Mouse (Mus musculus) G1E (cell line): Measurements from ENCODE around the gene Dram2. TPM values are rescaled to one million over a fixed set of nuclear protein-coding genes. Genes with fewer than 3 reads are reported as not detected.

ENCODE experiments used
- ATAC-seq: 2 replicates; pipeline ENCODE4 v1.8.0; 2016; ENCODE audit warnings: mild to moderate bottlenecking; ENCODE audit not compliant: insufficient number of reproducible peaks, poor library complexity, low FRiP score, severe bottlenecking; ENCODE audit errors: extremely low read depth
- DNase-seq: peaks from one replicate; pipeline ENCODE4 v3.0.0; 2012; ENCODE audit warnings: low spot score
- H3K27me3 ChIP-seq: 2 replicates; pipeline ENCODE4 v1.6.1; 2012; ENCODE audit warnings: mild to moderate bottlenecking, low read length, inconsistent platforms; ENCODE audit not compliant: insufficient read depth
- H3K36me3 ChIP-seq: replicated peaks from 2 replicates; pipeline ENCODE3; 2012; ENCODE audit warnings: mild to moderate bottlenecking, inconsistent platforms
- H3K4me1 ChIP-seq: 2 replicates; pipeline ENCODE4 v1.6.1; 2012; ENCODE audit warnings: low read depth, low read length, inconsistent platforms, mixed read lengths; ENCODE audit not compliant: insufficient read depth
- H3K4me3 ChIP-seq: 2 replicates; pipeline ENCODE4 v1.5.1; 2012; ENCODE audit warnings: low read depth, mild to moderate bottlenecking, inconsistent platforms, low read length, moderate library complexity, mixed read lengths
- H3K9me3 ChIP-seq: replicated peaks from 2 replicates; pipeline ENCODE4 v1.6.1; 2012; ENCODE audit warnings: inconsistent platforms
- CTCF ChIP-seq: IDR thresholded peaks from 2 replicates; pipeline ENCODE4 v1.5.1; 2012; ENCODE audit warnings: low read depth, low read length, inconsistent platforms, mixed read lengths
- GATA1 ChIP-seq: IDR thresholded peaks from 2 replicates; pipeline ENCODE4 v1.6.1; 2012; ENCODE audit warnings: borderline replicate concordance, low read length, inconsistent platforms, mixed read lengths
- GATA2 ChIP-seq: IDR thresholded peaks from 2 replicates; pipeline ENCODE4 v1.6.1; 2012; ENCODE audit warnings: low read depth, low read length, inconsistent platforms, borderline replicate concordance
- POLR2AphosphoS5 ChIP-seq: IDR thresholded peaks from 2 replicates; pipeline ENCODE4 v1.6.1; 2012; ENCODE audit warnings: low read depth, low read length, inconsistent platforms; ENCODE audit not compliant: insufficient replicate concordance
- TAL1 ChIP-seq: conservative IDR thresholded peaks from 2 replicates; pipeline ENCODE4 v1.6.1; 2012; ENCODE audit warnings: low read depth, low read length, inconsistent platforms, mixed read lengths
- polyA plus RNA-seq: library from polyadenylated mRNA; stranded (reverse); fragments of >175 nt; gene quantifications from 2 replicates; pipeline ENCODE4 v1.2.3, GENCODE M21; 2012
- total RNA-seq, 2 experiments: library from RNA; stranded (forward) in 1 of 2; stranded (reverse) in 1 of 2; fragments of 200-1000 nt in 1 of 2; fragments of >200 nt in 1 of 2; fragmentation: Nextera tagmentation in 1 of 2; gene quantifications; 2 replicates each; pipeline ENCODE4 v1.2.3; 2014 to 2017

Dram2 gene
- total and polyA plus RNA-seq, 3 experiments: 1.1 to 47.2 (median 29.2) TPM

- ATAC-seq: no peak
- no peaks in the 10 kb centered on the region for H3K9me3 ChIP-seq
- no peak overlapping the region for H3K4me3 ChIP-seq
- H3K36me3 ChIP-seq: peaks cover 7% of the 10 kb centered on the region
- no peaks in the 10 kb centered on the region for H3K27me3 ChIP-seq
- no peaks in the 10 kb centered on the region for H3K4me1 ChIP-seq
- TF ChIP-seq TAL1 (no peak), GATA1 (no peak), CTCF (no peak), POLR2AphosphoS5 (no peak), GATA2 (no peak)
- DNase-seq: no peak
Measured at GRCm38 (mm10) chr3:106526411-106526810, 21.2 kb upstream of the Dram2 start.

DNA sequence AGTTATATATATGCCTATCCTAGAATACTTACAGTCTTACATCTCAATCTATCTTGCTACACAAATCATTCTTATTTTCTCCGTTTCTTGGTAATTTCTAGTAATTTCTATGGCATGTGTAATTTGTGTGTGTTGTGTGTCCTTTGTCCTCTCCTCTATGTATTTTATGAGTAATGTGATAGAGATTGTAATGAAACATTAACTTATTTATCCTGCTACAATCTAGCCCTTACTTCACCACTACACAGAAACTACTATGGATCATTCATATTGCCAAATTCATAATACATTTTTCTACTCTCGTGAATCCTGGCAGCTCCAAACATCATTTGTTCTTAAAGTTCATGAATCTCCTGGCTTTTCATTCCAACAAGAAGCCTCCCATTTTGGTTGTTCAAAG is 19.6 kb upstream of the Dram2 start:
- Histone ChIP-seq H3K4me3 (no peak overlapping the region), H3K9me3 (no peaks in the 10 kb centered on the region), H3K27me3 (no peaks in the 10 kb centered on the region), H3K4me1 (no peaks in the 10 kb centered on the region), H3K36me3 (peaks cover 11% of the 10 kb centered on the region)
- DNase-seq (no peak), ATAC-seq (no peak)
- no peak for TF ChIP-seq POLR2AphosphoS5
- no peak for TF ChIP-seq GATA2
- no peak for TF ChIP-seq CTCF
- no peak for TF ChIP-seq TAL1
- TF ChIP-seq GATA1: no peak

GRCm38 (mm10) chr3:106533277-106533676 is 14.3 kb upstream of the Dram2 start:
- H3K4me3 ChIP-seq: no peak overlapping the region
- H3K9me3 ChIP-seq: no peaks in the 10 kb centered on the region
- peaks cover 23% of the 10 kb centered on the region for H3K36me3 ChIP-seq
- TF ChIP-seq TAL1 (no peak), CTCF (no peak), GATA1 (no peak), POLR2AphosphoS5 (no peak), GATA2 (no peak)
- no peak for ATAC-seq
- H3K27me3 ChIP-seq: no peaks in the 10 kb centered on the region
- no peak for DNase-seq
- peaks cover 3% of the 10 kb centered on the region; the same call in 1 of the 2 replicates for H3K4me1 ChIP-seq

- TF ChIP-seq GATA2 (no peak), CTCF (no peak), TAL1 (no peak), POLR2AphosphoS5 (no peak), GATA1 (no peak)
- ATAC-seq (no peak), DNase-seq (no peak)
- no peaks in the 10 kb centered on the region for H3K27me3 ChIP-seq
- H3K9me3 ChIP-seq: no peaks in the 10 kb centered on the region
- H3K36me3 ChIP-seq: peaks cover 3% of the 10 kb centered on the region
- H3K4me1 ChIP-seq: peaks cover 25% of the 10 kb centered on the region
- no peak overlapping the region for H3K4me3 ChIP-seq
Measured at GRCm38 (mm10) chr3:106544721-106545316, 2.8 kb upstream of the Dram2 start.

- H3K4me1 ChIP-seq: peaks cover 25% of the 10 kb centered on the region
- no peaks in the 10 kb centered on the region for H3K9me3 ChIP-seq
- peak; percentile 8 for DNase-seq
- TF ChIP-seq CTCF: no peak
- peaks cover 6% of the 10 kb centered on the region for H3K36me3 ChIP-seq
- ATAC-seq: 0 out of 2 replicates have a peak, but pooled peaks have one; percentile 3
- no peaks in the 10 kb centered on the region for H3K27me3 ChIP-seq
- peak overlapping the region; percentile 96 for H3K4me3 ChIP-seq
Measured at GRCm38 (mm10) chr3:106547924-106548539, 434 bp downstream of the Dram2 start.

- peaks cover 12% of the 10 kb centered on the region for H3K36me3 ChIP-seq
- no peaks in the 10 kb centered on the region for H3K9me3 ChIP-seq
- DNase-seq: no peak
- no peaks in the 10 kb centered on the region for H3K27me3 ChIP-seq
- H3K4me1 ChIP-seq: peaks cover 32% of the 10 kb centered on the region
- H3K4me3 ChIP-seq: no peak overlapping the region
- ATAC-seq: no peak
- no peak for TF ChIP-seq GATA1
- no peak for TF ChIP-seq GATA2
- no peak for TF ChIP-seq CTCF
- TF ChIP-seq POLR2AphosphoS5: no peak
- TF ChIP-seq TAL1: no peak
Measured at GRCm38 (mm10) chr3:106548971-106549370, 1.4 kb downstream of the Dram2 start.
